Mouse (Mus musculus): Measurements from ENCODE around the gene Rabep2. TPM values are rescaled to one million over a fixed set of nuclear protein-coding genes. Genes with fewer than 3 reads are reported as not detected.

Gene Rabep2
- polyA plus RNA-seq, 1 experiment from 2014 or later, result 26.0 TPM

GRCm38 (mm10) chr7:126414725-126415124 is 13.8 kb upstream of the Rabep2 start, which contains the start of gene Cd19:
Cd19 (minus strand) TSS chr7:126414889.
- WGBS, result 92% methylated on average over 6 of the region's 6 CpGs
- H3K4me2 ChIP-seq (replicated peaks), result no peak within 1 kb of the TSS
- H3K27me3 ChIP-seq, result peaks cover 10% of the 10 kb centered on the region
- no peak within 1 kb of the TSS for H3K27ac ChIP-seq (replicated peaks)
- no peak within 1 kb of the TSS for H3K9ac ChIP-seq (replicated peaks)
- H3K4me3 ChIP-seq, result no peak within 1 kb of the TSS
- no peaks in the 10 kb centered on the region for H3K36me3 ChIP-seq
- peaks cover 11% of the 10 kb centered on the region for H3K4me1 ChIP-seq
- no peaks in the 10 kb centered on the region for H3K9me3 ChIP-seq
- no peak for ATAC-seq (ENCODE audit: low FRiP score, low read depth)

GRCm38 (mm10) chr7:126416615-126417014 is 11.9 kb upstream of the Rabep2 start:
- Histone ChIP-seq H3K27me3 (peaks cover 10% of the 10 kb centered on the region), H3K4me1 (peaks cover 11% of the 10 kb centered on the region), H3K4me3 (no peak overlapping the region), H3K9me3 (no peaks in the 10 kb centered on the region), H3K36me3 (no peaks in the 10 kb centered on the region), H3K4me2 (replicated peaks) (no peak overlapping the region), H3K27ac (replicated peaks) (no peak overlapping the region), H3K9ac (replicated peaks) (no peak overlapping the region)
- 43% methylated on average over 2 of the region's 2 CpGs for WGBS
- ATAC-seq (ENCODE audit: low FRiP score, low read depth), result no peak

- ATAC-seq (ENCODE audit: low FRiP score, low read depth), result no peak
- Histone ChIP-seq H3K9ac (replicated peaks) (no peak overlapping the region), H3K27me3 (peaks cover 10% of the 10 kb centered on the region), H3K9me3 (no peaks in the 10 kb centered on the region), H3K4me3 (no peak overlapping the region), H3K4me1 (peaks cover 11% of the 10 kb centered on the region), H3K36me3 (no peaks in the 10 kb centered on the region), H3K4me2 (replicated peaks) (no peak overlapping the region), H3K27ac (replicated peaks) (no peak overlapping the region)
- WGBS, result 2% methylated on average over 8 of the region's 8 CpGs
These were observed 11.5 kb upstream of the Rabep2 start for GRCm38 (mm10) chr7:126417045-126417444.

- H3K4me1 ChIP-seq, result peaks cover 11% of the 10 kb centered on the region
- 64% methylated on average over 4 of the region's 4 CpGs for WGBS
- no peak overlapping the region for H3K4me2 ChIP-seq (replicated peaks)
- no peak for ATAC-seq (ENCODE audit: low FRiP score, low read depth)
- no peaks in the 10 kb centered on the region for H3K9me3 ChIP-seq
- no peak overlapping the region for H3K9ac ChIP-seq (replicated peaks)
- peaks cover 10% of the 10 kb centered on the region for H3K27me3 ChIP-seq
- H3K27ac ChIP-seq (replicated peaks), result no peak overlapping the region
- no peaks in the 10 kb centered on the region for H3K36me3 ChIP-seq
- no peak overlapping the region for H3K4me3 ChIP-seq
These were observed 11.0 kb upstream of the Rabep2 start for GRCm38 (mm10) chr7:126417606-126418005.

GRCm38 (mm10) chr7:126418496-126418895 is 10.1 kb upstream of the Rabep2 start:
- 79% methylated on average over 3 of the region's 3 CpGs for WGBS
- Histone ChIP-seq H3K36me3 (no peaks in the 10 kb centered on the region), H3K9me3 (no peaks in the 10 kb centered on the region), H3K4me2 (replicated peaks) (no peak overlapping the region), H3K4me1 (peaks cover 11% of the 10 kb centered on the region), H3K27me3 (peaks cover 10% of the 10 kb centered on the region), H3K4me3 (no peak overlapping the region), H3K27ac (replicated peaks) (no peak overlapping the region), H3K9ac (replicated peaks) (no peak overlapping the region)
- no peak for ATAC-seq (ENCODE audit: low FRiP score, low read depth)

- Histone ChIP-seq H3K27me3 (no peaks in the 10 kb centered on the region; the same call in 1 of the 2 replicates), H3K9me3 (no peaks in the 10 kb centered on the region), H3K4me2 (replicated peaks) (no peak overlapping the region), H3K4me1 (peaks cover 6% of the 10 kb centered on the region), H3K36me3 (no peaks in the 10 kb centered on the region), H3K9ac (replicated peaks) (no peak overlapping the region), H3K4me3 (no peak overlapping the region), H3K27ac (replicated peaks) (no peak overlapping the region)
- ATAC-seq (ENCODE audit: low FRiP score, low read depth), result no peak
- 94% methylated on average over 5 of the region's 5 CpGs for WGBS
These were observed 6.8 kb upstream of the Rabep2 start for GRCm38 (mm10) chr7:126421756-126422155.

- no peak overlapping the region for H3K4me3 ChIP-seq
- no peak overlapping the region for H3K27ac ChIP-seq (replicated peaks)
- no peaks in the 10 kb centered on the region for H3K9me3 ChIP-seq
- no peaks in the 10 kb centered on the region for H3K36me3 ChIP-seq
- peaks cover 7% of the 10 kb centered on the region for H3K4me1 ChIP-seq
- H3K27me3 ChIP-seq, result no peaks in the 10 kb centered on the region
- 83% methylated on average over 6 of the region's 6 CpGs for WGBS
- H3K9ac ChIP-seq (replicated peaks), result no peak overlapping the region
- no peak for ATAC-seq (ENCODE audit: low FRiP score, low read depth)
- H3K4me2 ChIP-seq (replicated peaks), result no peak overlapping the region
These were observed 4.4 kb upstream of the Rabep2 start for GRCm38 (mm10) chr7:126424161-126424560.

GRCm38 (mm10) chr7:126427323-126427860 is 1.2 kb upstream of the Rabep2 start:
- Histone ChIP-seq H3K27me3 (0 out of 2 replicates have a peak, but pooled peaks cover 4% of the 10 kb centered on the region), H3K9ac (replicated peaks) (peak overlapping the region; percentile 89; the same call in 1 of the 2 replicates), H3K9me3 (no peaks in the 10 kb centered on the region), H3K4me3 (no peak overlapping the region), H3K36me3 (0 out of 2 replicates have a peak, but pooled peaks cover 4% of the 10 kb centered on the region), H3K4me1 (peaks cover 15% of the 10 kb centered on the region), H3K27ac (replicated peaks) (no peak overlapping the region), H3K4me2 (replicated peaks) (peak overlapping the region; percentile 76)
- WGBS, result 67% methylated on average over 12 of the region's 13 CpGs
- ATAC-seq (ENCODE audit: low FRiP score, low read depth), result no peak

- 0 out of 2 replicates have a peak, but pooled peaks cover 4% of the 10 kb centered on the region for H3K27me3 ChIP-seq
- H3K4me3 ChIP-seq, result peak overlapping the region; percentile 77
- no peaks in the 10 kb centered on the region for H3K9me3 ChIP-seq
- 0 out of 2 replicates have a peak, but pooled peaks cover 4% of the 10 kb centered on the region for H3K36me3 ChIP-seq
- peaks cover 15% of the 10 kb centered on the region for H3K4me1 ChIP-seq
- H3K4me2 ChIP-seq (replicated peaks), result peak overlapping the region; percentile 76
- 0 out of 2 replicates have a peak, but pooled peaks have one; percentile 7 for ATAC-seq (ENCODE audit: low FRiP score, low read depth)
- peak overlapping the region; percentile 89 for H3K9ac ChIP-seq (replicated peaks)
- WGBS, result 26% methylated on average over 4 of the region's 4 CpGs
- peak overlapping the region; percentile 88 for H3K27ac ChIP-seq (replicated peaks)
These were observed 405 bp upstream of the Rabep2 start for GRCm38 (mm10) chr7:126428154-126428553.

- peak; percentile 45 for ATAC-seq (ENCODE audit: low FRiP score, low read depth)
These were observed 942 bp downstream of the Rabep2 start for GRCm38 (mm10) chr7:126429503-126429898.

GRCm38 (mm10) chr7:126430167-126430566 is 1.6 kb downstream of the Rabep2 start:
- Histone ChIP-seq H3K4me2 (replicated peaks) (no peak overlapping the region), H3K9me3 (no peaks in the 10 kb centered on the region), H3K4me1 (peaks cover 15% of the 10 kb centered on the region), H3K36me3 (peaks cover 9% of the 10 kb centered on the region; the same call in 1 of the 2 replicates), H3K27me3 (0 out of 2 replicates have a peak, but pooled peaks cover 4% of the 10 kb centered on the region), H3K4me3 (no peak overlapping the region), H3K27ac (replicated peaks) (no peak overlapping the region), H3K9ac (replicated peaks) (no peak overlapping the region)
- no peak for ATAC-seq (ENCODE audit: low FRiP score, low read depth)

More at GRCm38 (mm10) chr7:126429503-126429898, 942 bp downstream of the Rabep2 start:
- Histone ChIP-seq H3K9me3 (no peaks in the 10 kb centered on the region), H3K4me1 (peaks cover 15% of the 10 kb centered on the region), H3K27ac (replicated peaks) (no peak overlapping the region), H3K4me2 (replicated peaks) (peak overlapping the region; percentile 76), H3K27me3 (0 out of 2 replicates have a peak, but pooled peaks cover 4% of the 10 kb centered on the region), H3K36me3 (peaks cover 9% of the 10 kb centered on the region; the same call in 1 of the 2 replicates), H3K4me3 (peak overlapping the region; percentile 77), H3K9ac (replicated peaks) (peak overlapping the region; percentile 89)
- WGBS, result 31% methylated on average over 15 of the region's 15 CpGs

- 93% methylated on average over 7 of the region's 7 CpGs for WGBS
- peaks cover 9% of the 10 kb centered on the region; the same call in 1 of the 2 replicates for H3K36me3 ChIP-seq
- no peak overlapping the region for H3K9ac ChIP-seq (replicated peaks)
- H3K9me3 ChIP-seq, result no peaks in the 10 kb centered on the region
- no peak for ATAC-seq (ENCODE audit: low FRiP score, low read depth)
- H3K4me3 ChIP-seq, result no peak overlapping the region
- H3K4me2 ChIP-seq (replicated peaks), result no peak overlapping the region
- 0 out of 2 replicates have a peak, but pooled peaks cover 2% of the 10 kb centered on the region for H3K27me3 ChIP-seq
- H3K27ac ChIP-seq (replicated peaks), result no peak overlapping the region
- peaks cover 2% of the 10 kb centered on the region; the same call in 1 of the 2 replicates for H3K4me1 ChIP-seq
These were observed 6.2 kb downstream of the Rabep2 start for GRCm38 (mm10) chr7:126434726-126435125.
